Mouse (Mus musculus) layer of hippocampus, postnatal 25 days (tissue): ENCODE results near the gene Sele. TPM values are rescaled to one million over a fixed set of nuclear protein-coding genes. Genes with fewer than 3 reads are reported as not detected.
A peak's percentile ranks its signal among the peaks of the same experiment; 100 is the strongest.
"Not testable (repeated sequence)": the region's sequence is repeated elsewhere in the genome, so short reads cannot be mapped to it uniquely, and the experiment has no call there.

Experiments
- DNase-seq, 2 experiments: peaks; one replicate each; pipeline ENCODE4 v3.0.0; 2022; ENCODE audit warnings: mixed read lengths in 2 of 2, low spot score in 1 of 2; ENCODE audit errors: extremely low spot score in 1 of 2
- total RNA-seq, 2 experiments: library from RNA; stranded (reverse); gene quantifications; 2 replicates each; pipeline ENCODE4 v1.2.3; 2021

The Sele gene
- not detected for total RNA-seq

GRCm38 (mm10) chr1:164047934-164048333 is at the start of gene Sele:
Gene Sele, plus strand, starts transcription at chr1:164048234.
- DNase-seq = no peak

DNA sequence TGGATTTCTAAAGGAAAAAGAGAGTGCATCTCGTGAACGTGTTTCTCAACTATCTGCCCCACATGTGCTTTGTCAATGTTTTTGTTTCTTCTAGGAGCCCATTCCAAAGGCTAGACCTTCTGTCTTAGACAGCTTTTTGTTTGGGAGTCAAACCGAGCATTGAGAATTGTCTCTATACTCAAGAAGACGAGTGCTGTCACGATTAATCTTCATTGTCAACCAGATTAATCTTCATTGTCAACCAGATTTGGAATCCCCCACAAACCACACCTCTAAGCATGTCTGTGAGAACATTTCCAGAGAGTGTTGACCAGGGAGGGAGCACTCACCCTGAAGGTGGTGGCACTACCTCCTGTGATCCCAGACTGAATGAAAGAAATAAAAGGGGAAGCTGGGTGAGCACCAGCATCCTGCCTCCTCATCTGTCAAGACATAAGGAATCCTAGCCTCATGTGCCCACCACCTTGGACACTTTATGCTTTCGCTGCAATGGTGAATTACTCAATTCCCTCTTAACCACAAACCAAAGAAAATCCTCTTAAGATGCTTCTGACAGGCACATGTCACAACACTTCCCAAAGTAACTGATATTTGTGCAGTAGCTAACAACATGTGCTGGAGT is 46.1 kb upstream of the Sele start:
- DNase-seq = no peak

DNA sequence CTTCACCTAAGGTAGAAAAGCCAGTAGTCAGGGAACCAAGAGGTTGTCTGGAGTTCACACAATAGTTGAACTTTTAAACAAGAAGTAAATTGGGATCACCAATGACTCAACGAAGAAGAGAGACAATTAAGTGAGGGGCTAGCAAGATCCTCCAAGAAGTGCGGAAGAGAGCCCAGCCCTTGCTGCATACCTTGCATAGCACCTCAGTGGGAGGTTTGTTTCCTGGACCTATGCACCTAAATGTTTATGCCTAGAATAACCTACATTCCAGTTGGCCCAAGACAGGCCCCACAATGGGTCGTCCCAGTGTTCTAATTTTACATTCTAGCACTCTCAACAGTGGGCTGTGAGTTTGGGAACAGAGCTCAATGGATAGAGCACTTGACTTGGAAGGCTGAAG is 43.7 kb upstream of the Sele start:
- no peak for DNase-seq

GRCm38 (mm10) chr1:164009235-164009634 is 38.8 kb upstream of the Sele start:
- DNase-seq = peak in 1 of 2 experiments; percentile 38

- DNase-seq = no peak
These were observed 33.4 kb upstream of the Sele start for GRCm38 (mm10) chr1:164014616-164015015.

- DNase-seq = no peak
These were observed 29.7 kb upstream of the Sele start for GRCm38 (mm10) chr1:164018221-164018896.

DNA sequence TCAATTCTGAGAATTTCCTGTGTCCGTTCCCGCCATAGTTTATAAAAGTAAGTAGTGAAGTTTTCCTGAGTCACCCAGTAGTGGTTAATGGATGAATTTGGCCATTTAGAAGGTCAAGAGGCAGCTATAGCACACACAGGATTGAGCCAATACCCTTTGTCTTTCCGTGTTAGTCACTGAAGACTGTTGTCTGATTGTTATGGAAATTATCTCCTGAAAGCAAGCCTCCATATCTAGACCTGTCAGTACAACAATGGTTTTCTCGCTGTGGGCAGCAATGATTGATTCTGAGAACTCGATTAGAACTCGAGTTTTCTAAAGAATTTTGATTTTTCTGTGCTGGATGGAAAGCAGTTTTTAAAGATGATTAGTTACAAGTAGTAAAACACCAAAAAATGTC is 28.2 kb upstream of the Sele start:
- DNase-seq = no peak

DNA sequence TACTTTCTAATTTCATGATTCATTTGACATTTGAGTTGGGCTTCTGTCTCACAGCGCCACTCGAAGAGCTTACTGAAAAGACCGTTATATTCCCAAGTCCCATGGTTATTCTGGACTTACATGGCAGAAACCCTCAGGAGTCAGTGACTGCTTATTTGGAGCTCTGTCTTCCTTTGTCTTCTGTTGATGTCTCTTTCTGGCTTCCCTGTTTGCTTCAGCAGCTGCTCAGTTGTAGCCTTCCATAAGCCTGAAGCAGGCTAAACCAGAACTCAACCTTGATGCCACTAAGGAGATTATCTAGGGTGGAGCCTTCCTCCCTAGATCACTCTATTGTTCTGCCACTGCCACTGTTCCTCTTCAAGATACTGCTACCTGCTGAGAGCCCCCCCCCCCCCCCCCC is 27.3 kb upstream of the Sele start:
- DNase-seq = not testable (repeated sequence)

DNA sequence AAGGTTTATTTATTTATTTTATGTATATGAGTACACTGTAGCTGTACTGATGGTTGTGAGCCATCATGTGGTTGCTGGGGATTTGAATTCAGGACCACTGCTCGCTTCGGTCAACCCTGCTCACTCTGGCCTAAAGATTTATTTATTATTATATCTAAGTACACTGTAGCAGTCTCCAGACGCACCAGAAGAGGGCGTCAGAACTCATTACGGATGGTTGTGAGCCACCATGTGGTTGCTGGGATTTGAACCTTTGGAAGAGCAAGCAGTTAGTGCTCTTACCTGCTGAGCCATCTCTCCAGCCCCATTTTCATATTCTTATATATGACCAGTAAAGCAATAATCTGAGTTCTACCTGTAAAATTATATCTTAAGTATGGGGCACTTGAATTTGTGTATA is 25.9 kb upstream of the Sele start:
- DNase-seq = not testable (repeated sequence)

DNA sequence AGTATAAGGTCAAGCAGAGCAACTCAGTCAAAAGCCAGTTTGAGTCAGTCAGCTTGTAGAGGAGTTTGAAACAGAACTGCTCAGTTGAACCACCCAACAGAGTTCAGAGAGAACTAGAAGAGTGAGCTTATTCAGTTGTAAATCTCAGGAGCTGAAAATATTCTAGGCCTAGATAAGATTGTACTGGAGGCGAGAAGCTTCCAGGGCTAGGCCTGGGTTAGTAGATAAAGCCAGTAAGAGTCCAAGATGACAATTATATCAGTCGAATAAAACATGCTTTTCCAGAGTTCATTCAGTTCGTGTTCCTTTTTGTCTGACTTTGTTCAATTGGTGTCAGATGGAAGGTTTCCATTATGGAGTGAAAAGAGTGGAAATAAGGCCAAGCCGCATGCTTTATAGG is 22.3 kb upstream of the Sele start:
- no peak for DNase-seq

DNA sequence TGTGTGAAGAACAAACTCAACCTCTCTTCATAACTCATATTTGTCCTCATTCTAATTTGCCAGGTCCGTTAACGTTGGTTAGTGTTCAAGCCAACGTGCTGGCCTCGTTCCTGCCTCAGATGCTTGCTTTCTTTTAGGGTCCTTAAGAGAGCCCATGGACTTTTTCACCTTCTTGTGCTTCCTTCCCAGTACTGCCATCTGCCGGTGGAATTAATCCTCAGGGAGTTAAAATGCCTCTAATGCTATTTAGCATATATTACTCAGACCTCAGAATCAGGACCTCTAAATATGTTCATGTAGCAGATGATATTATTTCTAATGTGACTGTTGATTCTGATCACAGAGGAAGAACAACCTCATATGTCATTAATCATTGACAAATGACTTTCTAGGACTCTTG is 20.6 kb upstream of the Sele start:
- peak in 1 of 2 experiments; percentile 8 for DNase-seq

GRCm38 (mm10) chr1:164040385-164041135 is 7.5 kb upstream of the Sele start:
- no peak for DNase-seq

- DNase-seq = no peak
These were observed 4.5 kb upstream of the Sele start for GRCm38 (mm10) chr1:164043549-164043948.

- DNase-seq = no peak
These were observed 5.5 kb downstream of the Sele start for GRCm38 (mm10) chr1:164053561-164053960.

- no peak for DNase-seq
These were observed 6.8 kb downstream of the Sele start for GRCm38 (mm10) chr1:164054800-164055199.

GRCm38 (mm10) chr1:164060071-164060470 is 12.0 kb downstream of the Sele start:
- no peak for DNase-seq

DNA sequence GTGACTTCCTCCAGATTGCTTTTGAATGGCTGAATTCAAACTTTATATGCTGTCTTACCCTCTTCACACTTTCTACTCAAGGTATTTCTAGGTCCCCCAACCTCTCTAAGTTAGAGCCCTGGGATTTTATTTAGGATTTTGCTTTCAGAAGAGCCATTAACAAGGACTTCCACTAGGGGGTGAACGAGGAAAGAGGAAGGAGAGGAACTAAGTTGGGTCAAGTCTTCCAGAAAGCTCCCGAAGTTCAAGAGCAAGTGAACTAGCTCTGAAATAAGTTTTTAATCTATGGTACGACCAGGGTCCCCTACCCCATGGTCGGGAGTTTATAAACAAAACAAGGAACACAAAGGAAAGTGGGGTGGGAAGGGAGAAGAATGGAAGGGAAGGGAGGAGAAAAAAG is 13.2 kb downstream of the Sele start:
- no peak for DNase-seq

- DNase-seq = no peak
These were observed 13.9 kb downstream of the Sele start, which contains the start of gene Sell for GRCm38 (mm10) chr1:164061925-164062324. Gene Sell, plus strand, starts transcription at chr1:164061982.

DNA sequence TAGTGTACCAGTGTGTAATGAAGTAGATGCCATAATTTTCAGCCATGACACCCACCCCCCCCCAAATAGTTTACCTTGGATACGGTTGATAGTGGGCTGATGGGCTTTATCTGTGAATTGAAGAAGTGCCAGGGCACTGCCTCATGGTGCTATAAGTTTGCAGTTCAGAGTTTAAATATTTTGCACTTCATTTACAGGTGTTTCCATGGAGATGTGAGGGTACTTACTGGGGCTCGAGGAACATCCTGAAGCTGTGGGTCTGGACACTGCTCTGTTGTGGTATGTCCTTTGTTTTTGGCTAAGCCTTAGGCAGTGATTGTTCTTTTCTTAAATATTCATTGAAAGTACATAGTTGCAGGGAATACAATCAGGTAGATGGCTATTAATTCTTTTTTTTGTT is 14.8 kb downstream of the Sele start:
- DNase-seq = no peak

DNA sequence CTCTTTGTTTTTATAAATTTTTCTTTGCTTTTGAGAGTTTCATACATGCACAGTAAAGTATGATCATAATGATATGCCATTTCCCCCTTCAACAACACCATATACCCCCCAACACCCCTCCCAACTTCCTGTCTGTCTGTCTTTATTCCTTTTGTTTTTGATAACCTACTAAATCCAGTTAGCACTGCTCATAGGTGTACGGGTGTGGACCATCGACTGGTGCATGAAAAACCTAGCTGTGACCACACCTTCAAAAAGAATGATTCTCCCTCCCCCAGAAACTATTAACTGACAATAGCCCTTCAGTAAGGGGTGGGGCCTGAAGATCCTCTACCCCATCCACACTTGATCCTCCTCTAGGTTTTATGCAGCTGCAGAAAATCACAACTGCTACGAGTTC is 15.7 kb downstream of the Sele start:
- no peak for DNase-seq

DNA sequence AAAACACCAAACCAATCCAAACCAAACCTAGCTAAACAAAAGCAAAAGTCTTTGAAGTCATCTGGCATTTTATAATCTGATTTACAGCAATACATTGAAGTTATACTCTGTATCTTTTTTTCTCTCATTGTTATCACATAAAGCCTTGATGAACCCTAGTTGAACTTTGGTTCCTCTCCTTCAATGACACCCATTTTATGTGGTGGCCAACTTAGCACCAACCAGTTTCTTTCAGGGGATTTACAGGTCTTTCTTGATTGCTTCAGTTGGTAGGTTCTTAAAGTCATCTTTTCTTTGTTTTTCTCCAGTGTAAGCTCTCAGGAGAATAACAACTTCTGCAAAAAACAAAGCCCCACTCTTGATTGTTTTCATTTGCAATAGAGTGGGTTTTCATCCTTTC is 21.2 kb downstream of the Sele start:
- no peak for DNase-seq

- DNase-seq = no peak
These were observed 22.4 kb downstream of the Sele start for GRCm38 (mm10) chr1:164070461-164070860.
